Mouse (Mus musculus) 3T3-L1 (cell line): ENCODE measurements at regions not wholly inside any gene's neighbourhood (a gene's known extent, or its start where the extent isn't known, plus 50 kb on each side); places are given as distances from the start of the nearest gene placed in this dataset.

Experiments
- DNase-seq: peaks from one replicate; pipeline ENCODE4 v3.0.0-alpha.2; 2015; ENCODE audit warnings: low read depth, low spot score

DNA sequence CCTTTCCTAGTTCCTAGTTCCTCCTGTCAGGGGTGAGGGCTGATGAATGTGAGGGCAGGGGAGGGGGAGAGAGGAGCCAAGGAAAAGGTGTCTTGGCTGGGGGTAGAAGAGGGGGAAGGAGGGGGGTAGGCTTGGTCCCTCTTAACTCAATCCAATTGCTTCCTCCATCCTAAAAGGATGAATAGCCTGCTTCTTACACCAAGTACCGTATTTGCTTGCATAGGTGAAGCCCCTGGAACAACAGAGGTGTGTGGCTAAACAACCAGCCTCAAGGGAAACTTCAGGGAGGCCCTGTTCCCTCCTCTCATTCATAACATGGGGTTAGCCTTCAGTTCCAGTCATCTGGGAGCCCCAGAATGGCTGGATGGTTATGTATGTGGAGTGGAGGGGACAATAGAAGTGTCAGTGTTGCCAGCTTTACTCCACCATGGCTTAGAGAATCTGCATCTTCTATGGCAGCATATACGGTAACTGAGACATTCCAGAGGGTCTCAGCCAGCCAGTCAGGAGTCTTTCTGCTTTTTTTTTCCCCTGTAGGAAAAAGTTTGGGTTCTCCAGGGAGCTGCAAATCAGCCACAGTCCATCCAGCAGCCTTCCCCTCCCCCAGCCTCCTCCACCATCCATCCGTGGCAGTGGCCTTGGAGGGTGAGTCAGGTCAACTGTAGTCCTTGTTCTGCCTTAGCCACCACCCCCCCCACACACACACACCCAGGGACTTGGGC is 100.2 kb upstream of the Ccnd2 start:
- no peak for DNase-seq

DNA sequence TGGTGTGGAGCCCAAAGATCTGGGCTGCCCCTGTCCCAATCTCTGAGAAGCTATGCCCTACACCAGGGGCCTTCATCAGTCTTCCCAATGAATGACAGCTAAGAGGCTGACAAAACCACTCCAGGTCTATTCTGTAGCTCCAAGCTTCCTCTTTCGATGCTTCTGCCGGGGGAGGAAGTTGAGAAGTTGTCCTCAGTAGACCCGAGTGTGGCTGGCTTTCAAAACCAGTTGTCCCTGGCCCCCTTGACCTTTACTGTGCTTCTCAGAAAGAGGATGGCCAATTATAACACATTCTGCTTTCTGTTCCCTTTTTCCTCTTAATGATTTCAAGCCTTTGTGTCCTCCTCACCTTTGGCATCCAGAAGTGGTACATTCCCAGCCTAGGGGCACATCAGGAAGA is 101.9 kb upstream of the Ccnd2 start:
- no peak for DNase-seq

DNA sequence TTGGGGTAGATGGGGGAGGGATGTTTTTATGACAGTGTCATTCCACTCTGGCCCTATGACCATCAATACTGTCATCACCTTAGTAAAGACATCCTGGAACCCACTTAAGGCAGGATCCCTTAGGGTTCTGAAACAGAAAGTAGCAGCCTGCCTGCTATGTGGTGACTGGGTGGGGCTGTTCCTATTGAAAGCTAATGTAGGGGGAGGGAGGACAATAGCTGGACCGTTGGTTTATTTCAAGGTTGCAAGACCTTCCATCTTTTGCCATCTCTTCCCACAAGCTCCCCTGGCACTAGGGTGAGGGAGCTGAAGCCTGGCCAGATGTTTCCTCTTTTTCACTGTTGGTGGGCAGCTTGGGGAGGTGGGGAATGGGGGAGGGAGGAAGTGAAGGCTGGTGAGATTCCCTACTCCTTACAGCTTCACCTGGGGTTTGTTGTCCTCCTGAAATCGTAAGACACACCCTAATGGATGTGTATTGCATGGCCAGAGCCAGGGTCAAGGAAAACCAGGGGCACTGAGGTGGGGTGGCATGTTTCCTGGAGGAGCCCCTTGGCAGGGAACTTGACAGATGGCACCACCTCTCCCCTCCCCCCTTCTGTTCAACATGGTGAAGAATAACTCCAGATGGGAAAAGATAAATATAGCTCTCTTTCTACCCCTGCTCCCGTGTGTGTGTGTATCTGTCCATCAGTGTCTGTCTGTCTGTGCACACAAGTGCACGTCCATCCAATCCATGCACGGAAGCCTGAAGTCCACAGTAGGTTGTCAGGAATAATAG is 112.1 kb upstream of the Ccnd2 start:
- DNase-seq: no peak

DNA sequence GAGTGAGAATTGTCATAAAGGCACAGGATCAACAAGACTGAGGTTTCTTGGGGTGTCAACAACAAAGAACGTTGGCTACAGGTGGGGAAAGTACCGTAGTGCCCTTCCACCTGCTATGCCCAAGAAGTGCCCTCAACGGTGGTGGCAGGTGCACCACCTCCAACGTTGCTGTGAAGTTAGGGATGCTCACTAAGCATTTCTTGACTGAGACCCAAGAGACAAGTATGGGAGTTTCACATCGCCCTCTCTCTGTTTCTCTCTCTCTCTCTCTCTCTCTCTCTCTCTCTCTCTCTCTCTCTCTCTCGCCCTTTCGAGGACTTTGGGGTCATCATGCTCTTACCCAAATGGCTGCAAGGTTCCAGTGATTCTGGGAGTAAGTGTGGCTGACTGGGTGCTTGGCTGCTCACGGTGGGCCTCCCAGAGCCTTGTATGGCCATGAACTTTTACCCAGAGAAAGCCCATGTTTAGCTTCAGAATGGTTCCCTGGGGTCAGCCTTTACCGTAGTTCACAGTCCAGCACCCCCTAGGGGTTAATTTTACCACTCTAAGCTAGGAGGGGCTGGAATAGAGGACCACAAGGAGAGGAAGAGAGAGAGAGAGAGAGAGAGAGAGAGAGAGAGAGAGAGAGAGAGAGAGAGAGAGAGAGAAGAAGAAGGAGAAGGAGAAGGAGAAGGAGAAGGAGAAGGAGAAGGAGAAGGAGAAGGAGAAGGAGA is 113.2 kb upstream of the Ccnd2 start:
- DNase-seq: peak; percentile 35

DNA sequence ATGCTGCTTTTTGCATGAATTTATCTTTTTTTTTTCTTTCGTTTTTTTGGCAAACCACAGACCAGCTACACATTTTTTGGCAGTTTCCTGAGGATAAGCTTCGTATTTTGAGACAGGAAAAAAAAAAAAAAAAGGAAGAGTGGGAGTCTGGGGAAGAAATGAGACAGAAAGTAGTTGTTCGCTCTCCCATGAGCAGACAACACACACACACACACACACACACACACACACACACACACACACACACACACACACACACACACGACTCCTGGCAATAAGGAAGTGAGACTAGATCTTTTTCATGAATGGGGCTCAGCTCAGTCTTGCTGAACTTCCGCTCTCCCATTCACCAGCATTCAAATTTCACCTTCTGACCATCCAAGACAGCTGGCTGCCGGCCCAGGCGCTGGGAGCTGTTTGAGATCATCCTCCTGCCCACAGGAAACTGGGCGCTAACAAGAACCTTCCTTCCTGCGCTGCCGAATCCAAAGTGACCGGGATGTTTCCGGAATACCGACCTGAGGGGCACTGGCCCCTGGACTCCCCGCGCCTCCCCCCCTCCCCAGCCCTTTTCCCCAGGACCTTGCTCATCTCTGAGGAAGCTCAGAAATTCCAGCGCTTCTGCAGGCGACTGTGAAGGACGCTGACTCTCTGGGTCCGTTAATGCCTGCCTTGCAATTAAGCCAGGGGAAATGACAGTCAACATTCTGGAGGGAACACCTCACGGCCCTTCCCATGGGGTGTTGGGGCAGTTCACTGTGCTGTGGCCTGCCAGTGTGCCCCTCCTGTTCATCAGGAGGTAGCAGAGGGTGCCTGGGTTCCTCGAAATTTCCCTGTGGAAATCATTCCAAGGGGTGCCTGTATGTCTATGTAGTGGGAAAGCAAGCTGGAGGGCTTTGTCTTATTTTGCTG is 114.2 kb upstream of the Ccnd2 start:
- DNase-seq: peak; percentile 96

DNA sequence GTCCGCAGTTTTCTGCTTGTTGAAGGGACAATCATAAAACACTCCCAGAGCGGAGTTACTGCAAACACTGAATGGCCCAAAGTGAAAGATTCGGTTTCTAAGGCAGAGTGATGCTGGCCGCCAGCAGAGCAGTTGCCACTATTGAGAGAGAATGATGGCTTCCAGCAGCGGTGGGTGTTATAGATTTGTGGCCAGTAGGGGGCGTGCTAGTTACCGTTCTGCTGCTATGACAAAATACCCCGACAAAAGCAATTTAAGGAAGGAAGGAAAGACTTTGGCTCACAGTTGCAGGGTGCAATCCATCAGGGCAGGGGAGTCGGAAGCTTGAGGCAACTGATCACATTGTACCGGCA is 114.8 kb upstream of the Ccnd2 start:
- DNase-seq: peak; percentile 56

DNA sequence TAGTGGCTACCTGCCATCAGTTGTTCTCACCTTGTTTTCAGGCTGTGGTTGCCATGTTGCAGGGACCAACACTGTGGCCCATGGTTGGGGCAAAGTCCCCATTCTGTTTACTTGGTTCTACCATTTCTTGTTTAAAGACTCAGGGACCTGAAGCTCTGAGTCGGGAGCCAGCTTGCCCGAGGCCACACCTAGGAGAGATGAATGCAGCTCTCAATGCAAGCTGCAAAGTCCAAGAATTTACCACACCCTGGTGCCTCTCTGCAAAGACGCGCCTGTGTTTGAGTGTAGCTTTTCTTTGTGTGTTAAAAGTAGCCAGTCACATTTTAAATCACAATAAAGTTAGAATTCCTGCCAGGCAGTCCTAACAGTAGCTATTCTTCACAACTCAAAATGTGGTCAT is 117.0 kb upstream of the Ccnd2 start:
- no peak for DNase-seq

DNA sequence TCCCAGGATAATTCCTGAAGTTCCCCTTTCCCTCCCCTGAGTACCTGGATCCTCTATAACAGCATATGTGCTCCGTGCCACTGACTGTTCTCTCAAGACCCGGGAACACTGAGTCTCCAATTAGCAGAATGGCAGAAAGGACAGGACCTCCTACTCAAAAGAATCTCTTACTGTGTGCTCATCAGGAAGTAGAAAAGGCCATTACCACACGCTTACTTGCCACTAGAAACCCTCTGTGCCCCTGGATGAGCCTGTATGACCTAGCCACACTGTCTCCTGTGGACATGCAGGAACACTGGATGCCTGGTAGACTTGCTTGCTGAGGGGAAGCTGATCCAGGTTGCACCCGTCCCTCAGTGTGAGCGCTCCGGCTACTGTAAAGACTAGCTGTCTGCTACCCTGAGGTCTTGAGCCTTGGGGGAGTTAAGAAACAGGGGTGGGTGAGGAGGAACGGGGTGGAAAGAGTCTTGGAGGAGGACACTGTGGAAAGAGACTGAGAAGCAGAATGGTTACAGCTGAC is 117.6 kb upstream of the Ccnd2 start:
- no peak for DNase-seq

DNA sequence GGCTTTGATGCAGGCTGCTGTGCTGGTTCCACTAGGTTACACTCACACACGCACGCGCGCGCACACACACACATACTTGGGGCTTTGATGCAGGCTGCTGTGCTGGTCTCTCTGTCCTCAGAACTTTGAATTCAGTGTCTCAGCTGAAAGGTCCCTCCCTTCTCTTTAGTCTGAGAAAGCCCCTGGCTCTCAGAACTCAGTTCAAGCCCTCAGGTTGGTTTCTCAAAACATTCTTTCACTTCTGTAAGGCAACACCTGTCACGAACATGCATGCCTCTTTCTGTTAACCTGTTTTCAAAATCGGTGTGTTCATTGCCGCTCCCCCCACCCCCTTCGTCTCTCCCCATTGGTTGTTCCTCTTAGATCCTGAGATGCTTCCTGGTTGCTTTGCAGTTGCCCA is 118.8 kb upstream of the Ccnd2 start:
- DNase-seq: no peak

DNA sequence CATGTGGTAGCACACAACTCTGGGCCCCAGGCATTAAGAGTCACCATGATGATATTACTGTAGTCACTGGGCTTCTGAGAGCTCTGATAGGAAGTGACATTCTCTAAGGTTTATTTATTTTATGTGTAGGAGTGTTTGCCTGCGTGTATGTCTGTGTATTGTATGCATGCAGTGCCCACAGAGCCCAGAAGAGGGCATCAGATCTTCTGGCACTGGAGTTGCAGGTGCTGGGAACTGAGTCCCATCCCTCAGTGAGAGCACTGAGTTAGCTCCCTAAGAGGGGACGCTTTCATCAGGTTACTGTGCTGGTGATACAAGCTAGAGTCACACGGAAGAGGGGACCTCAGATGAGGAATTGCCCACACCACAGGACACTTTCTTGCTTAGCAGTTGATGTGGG is 119.4 kb upstream of the Ccnd2 start:
- no peak for DNase-seq

DNA sequence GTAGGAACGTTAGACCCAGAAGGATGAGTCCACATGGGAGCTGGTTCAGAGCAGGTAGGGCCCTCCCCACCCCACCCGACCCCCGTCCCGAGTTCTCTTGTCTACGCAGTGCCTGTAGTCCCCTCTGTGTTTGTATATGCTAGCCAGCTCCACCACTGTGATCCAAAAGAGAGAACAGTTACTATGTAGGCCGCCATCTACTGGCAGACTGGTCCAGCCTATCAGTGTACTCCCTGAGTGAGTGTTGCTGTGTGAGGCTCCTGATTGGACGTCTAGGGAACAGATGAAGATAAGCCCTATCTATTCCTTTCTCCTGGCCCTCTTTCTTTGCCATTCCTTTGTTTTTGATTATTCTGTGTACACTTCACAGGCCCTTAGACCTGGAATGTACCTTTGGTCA is 120.6 kb upstream of the Ccnd2 start:
- DNase-seq: no peak

DNA sequence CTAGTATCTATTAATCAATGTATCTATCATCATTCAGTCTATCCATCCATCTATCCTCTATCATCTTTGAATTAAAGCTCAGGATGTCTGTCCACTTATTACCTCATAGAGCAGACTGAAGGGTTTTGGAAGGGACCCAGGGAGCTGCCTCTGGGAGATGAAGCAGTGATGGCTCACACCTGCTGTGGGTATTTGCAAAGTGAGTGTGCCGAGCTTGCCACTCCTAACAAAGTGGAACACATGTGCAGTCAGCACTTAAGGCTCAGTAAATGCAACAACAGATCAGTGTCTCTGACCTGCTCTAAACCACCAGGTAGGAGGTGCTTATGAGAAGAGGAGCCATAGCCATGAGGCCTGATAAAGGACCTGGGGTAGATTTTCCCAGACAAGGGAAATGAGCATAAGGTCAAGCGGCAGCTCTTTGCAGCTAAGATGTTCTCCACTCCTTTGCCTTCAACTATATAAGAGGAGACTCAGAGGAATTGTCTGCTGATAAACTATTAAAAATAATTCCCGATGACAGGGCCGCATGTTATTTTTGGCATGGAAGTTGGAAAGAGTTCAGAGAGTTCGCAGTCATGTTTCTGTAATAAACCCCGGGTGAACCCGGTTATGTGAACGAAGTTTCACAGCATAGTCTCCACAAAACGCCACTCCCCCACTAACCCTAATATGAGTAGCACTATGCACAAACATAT is 122.9 kb upstream of the Ccnd2 start:
- no peak for DNase-seq

DNA sequence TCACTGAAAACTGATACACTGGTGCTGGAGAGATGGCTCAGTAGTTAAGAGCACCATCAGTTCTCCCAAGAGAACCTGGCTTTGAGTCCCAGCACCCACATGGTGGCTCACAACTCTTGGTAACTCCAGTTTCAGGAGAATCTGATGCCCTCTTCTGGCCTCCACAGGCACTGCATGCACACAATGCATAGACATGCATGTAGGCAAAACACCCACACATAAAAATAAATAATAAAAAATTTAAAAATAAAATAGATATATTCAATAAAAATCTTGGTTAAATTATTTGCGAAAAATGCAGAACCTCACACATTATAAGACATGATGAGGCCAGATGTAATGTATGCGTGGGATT is 123.4 kb upstream of the Ccnd2 start:
- DNase-seq: no peak

DNA sequence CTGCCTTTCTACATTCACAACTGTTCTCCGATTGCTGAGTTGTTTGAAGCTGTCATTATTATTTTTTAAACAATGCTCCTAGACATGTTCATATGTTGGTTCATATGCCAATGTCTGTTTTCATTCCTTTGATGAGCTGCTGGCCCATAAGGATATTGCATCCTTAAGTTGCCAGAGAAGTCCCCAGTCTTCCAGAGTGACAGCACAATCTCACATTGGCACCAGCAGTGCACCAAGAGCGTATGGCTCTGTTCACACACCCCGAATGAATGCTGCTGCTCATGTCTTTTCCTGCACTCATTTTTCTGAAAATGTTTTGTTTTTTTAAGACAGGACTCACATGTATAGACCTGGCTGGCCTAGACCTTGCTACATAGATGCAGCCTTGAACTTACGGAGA is 124.4 kb upstream of the Ccnd2 start:
- no peak for DNase-seq

DNA sequence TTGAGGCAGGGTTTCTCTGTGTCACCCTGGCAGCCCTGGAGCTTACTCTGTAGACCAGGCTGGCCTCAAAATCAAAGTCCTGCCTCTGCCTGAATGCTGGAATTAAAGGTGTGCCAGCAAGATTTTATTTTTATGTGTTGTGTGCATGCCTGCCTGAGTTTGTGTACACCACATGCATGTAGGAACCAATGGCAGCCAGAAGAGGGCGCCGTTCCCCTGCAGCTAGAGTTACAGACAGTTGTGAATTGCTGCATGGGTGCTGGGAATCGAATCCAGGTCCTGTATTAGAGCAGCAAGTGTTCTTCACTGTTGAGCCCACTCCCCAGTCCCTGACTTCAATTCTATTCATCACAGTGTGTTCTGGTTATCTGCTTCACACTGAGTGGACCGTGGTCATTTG is 126.4 kb upstream of the Ccnd2 start:
- DNase-seq: no peak

DNA sequence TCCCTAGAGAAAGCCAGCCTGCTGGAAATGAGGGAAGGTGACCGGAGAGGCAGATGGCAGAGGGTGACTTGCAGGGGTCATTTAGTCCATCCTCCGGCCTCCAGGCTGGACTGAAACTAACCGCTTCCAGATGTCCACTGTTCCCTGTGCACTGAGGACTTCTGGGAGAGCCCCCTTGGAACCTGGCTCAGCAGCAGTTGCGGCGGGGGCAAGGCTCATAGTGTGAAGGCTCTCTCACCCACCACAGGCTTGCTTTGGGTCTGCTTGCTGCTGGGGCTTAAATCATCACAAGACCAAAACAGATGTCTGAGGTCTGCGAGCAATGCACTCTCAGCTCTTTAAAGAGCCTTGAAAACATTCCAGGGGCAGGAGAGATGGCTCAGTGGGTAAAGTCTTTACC is 132.2 kb upstream of the Ccnd2 start:
- no peak for DNase-seq

DNA sequence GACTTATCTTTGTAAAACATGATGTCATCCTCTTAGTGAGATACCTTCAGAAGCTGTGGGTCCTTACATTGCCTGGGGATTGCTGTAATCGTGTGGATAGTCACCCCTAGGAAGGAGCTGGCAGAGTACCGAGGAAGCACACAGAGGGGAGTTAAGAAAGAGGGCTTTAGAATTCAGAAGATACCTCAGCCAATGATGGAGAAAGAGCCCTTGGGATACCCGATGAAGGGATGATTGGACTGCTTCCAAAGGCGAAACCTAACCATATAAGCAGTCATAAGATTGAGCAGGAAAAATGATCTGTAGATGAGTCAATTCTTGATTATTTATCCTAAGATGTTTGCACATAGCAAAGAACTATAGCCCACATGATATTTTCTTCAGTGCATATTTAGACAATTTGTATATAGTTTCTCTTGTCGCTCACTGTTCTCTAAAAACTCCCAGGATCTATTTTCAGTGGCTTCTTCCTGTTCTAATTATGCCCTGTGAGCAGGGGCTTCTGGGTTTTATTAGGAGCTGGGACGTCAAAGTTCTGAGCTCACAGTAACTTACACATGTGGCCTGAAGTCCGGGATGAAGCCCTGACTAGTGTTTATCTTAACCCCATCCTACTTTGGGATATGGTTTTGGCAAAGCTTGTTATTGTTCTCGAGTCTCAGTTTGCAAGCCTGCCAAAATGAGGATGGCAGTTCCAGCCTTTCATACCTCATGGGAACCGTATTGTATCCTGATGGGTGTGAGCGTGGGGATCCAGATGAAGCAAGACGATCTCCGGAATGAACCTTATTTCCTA is 134.9 kb upstream of the Ccnd2 start:
- peak; percentile 76 for DNase-seq

DNA sequence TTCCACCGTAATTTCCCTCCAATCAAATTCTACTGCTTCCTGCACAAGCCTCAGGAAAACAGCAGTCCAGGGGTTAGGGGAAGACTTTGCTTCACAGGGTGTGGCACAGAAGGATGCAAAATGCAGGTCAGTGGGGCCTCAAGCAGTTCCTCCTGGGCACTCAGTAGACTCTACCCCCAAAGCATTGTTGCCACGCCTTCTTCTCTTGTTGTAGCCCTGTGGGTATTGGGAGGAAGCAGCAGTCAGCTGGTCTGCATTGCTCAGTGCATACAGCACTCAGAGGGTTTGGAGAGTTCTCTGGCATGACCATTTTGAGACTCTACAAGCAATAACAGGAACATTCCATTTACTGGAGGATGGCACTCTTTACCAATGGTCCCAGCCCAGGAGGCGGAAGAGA is 137.0 kb upstream of the Ccnd2 start:
- no peak for DNase-seq

DNA sequence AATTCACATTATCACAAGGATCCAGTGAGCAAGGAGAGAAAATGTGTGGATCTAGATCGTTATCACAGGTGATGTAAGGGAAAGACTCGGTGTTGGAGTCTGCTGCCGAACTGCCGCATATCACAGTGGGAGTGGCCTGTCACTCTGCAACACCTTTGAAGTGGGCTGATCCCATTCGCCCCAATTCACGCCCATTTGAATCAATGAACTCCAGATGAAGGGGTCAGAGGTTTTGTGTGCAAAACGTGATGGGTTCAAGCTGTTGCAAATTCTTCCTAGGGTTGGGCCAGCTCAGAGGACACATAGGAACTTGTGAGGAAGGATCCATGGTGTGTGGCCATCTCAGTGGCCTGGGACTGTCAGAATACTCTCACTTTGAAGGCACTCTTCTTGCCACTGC is 139.9 kb upstream of the Ccnd2 start:
- no peak for DNase-seq

DNA sequence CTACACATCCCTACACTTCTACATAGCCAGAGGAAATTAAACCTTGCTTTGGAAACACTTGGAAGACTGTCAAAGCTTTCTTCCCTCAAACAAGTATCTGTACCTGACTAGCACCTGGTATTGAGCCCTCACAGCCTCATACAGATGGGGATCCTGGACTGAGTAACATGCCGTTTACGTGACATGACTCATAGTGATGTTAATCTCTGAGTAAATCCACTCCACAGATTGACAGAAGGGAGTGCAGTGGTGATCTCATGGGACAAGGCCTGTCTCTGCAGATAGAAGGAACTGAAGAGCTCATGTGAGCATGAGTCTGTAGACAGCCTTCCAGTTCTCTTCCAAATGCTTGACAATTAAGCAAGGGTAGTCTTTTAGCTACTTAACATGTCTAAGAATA is 141.8 kb upstream of the Ccnd2 start:
- peak; percentile 42 for DNase-seq
